Mouse (Mus musculus) olfactory bulb, adult 2 months (tissue): ENCODE data around the gene Cfl2. TPM values are rescaled to one million over a fixed set of nuclear protein-coding genes. Genes with fewer than 3 reads are reported as not detected.

ENCODE experiments used
- H3K27ac ChIP-seq: fragments of 200-500 bp; 2 replicates; pipeline ENCODE4 v1.5.1; 2012; ENCODE audit warnings: low read depth, low read length; ENCODE audit not compliant: insufficient read depth
- H3K4me1 ChIP-seq: fragments of 200-500 bp; 2 replicates; pipeline ENCODE4 v1.6.1; 2012; ENCODE audit warnings: low read length; ENCODE audit not compliant: control insufficient read depth, insufficient read depth
- H3K4me3 ChIP-seq: fragments of 200-500 bp; 2 replicates; pipeline ENCODE4 v1.5.1; 2012; ENCODE audit warnings: mild to moderate bottlenecking, low read depth, low read length, moderate library complexity; ENCODE audit not compliant: insufficient read depth
- CTCF ChIP-seq: fragments of 200-500 bp; IDR thresholded peaks from 2 replicates; pipeline ENCODE4 v1.5.1; 2012; ENCODE audit warnings: low read depth, mild to moderate bottlenecking, low read length, moderate library complexity; ENCODE audit not compliant: insufficient read depth
- POLR2A ChIP-seq: fragments of 200-500 bp; IDR thresholded peaks from 2 replicates; pipeline ENCODE4 v1.6.1; 2012; ENCODE audit warnings: mild to moderate bottlenecking, low read depth, low read length, moderate library complexity; ENCODE audit not compliant: insufficient read depth
- WGBS: fragments of 180-500 bp; shearing (Covaris S2); methylation state at CpG from one replicate; pipeline ENCODE4 v1.1.7; 2018; 5-methylcytosine and 5-hydroxymethylcytosine counted together
- polyA plus RNA-seq: library from polyadenylated mRNA; stranded (reverse); fragments of >200 nt; gene quantifications from 2 replicates; pipeline ENCODE4 v1.2.4, GENCODE M21; 2012; ENCODE audit warnings: low replicate concordance; ENCODE audit not compliant: missing spikeins, insufficient read depth, insufficient read length

Gene Cfl2
- polyA plus RNA-seq, 1 experiment, result not detected

DNA sequence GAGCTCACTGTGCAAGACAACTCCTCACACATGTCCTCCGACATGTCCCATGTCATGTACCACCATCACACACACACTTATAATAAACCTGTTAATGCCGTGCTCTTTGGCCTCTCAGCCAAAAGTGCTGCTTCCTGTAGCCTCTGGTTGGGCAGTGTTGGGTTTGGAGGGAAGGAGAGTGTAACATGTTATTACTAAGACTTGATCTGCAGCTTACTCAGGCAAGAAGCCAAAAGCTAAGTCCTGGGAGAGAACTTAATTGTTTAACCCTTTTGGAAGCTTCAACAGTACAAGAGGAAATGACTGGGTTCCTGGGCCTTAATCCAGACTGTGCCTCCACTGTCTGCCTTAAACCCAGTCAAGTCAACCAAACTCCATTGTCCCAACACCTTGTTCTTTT lies 52.5 kb downstream of the Cfl2 start:
- Histone ChIP-seq H3K4me1 (no peaks in the 10 kb centered on the region), H3K27ac (no peak overlapping the region), H3K4me3 (no peak overlapping the region)
- no peak for TF ChIP-seq CTCF
- TF ChIP-seq POLR2A, result no peak
- 59% methylated on average over 2 of the region's 2 CpGs for WGBS

Other genes with a start within 250 kb of the Cfl2 start
- gene Sptssa, start 206.3 kb downstream of the Cfl2 start, polyA plus RNA-seq, result not detected in 2 replicates
- 146 TPM in 1 of 2 replicates, not detected in the other for gene Eapp, start 167.0 kb downstream of the Cfl2 start, polyA plus RNA-seq
- not detected in 2 replicates for gene Snx6, start 67.2 kb downstream of the Cfl2 start, polyA plus RNA-seq
- gene Gm20403, start 123.7 kb upstream of the Cfl2 start, polyA plus RNA-seq, result not detected in 2 replicates
- not detected in 2 replicates for gene Baz1a, start 151.5 kb upstream of the Cfl2 start, polyA plus RNA-seq
- not detected in 2 replicates for gene 2700097O09Rik, start 217.2 kb upstream of the Cfl2 start, polyA plus RNA-seq
- gene Srp54a, start 217.4 kb upstream of the Cfl2 start, polyA plus RNA-seq, result 183 TPM in 1 of 2 replicates, not detected in the other